Comparison of ENCODE assay signal across 9 mouse cellular contexts in the genomic region with DNA sequence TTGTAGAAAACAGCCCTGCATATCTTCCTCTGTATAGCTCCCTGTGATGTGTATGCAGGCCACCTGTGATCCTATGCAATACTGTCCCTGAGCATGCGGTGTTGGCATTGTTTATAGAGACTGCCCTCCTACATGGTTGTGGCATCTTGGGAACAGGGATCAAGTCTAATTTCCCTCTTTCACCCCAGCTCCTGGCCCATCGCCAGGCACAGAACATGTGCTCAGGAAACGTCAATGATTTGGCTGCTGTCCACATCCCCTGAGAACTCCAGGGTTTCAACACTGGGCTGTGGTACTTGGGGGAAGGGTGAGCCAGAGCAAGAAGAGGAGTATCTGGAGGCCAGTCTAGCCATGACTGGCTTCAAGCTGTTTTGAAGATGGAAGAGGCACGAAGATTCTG.
DNase-seq lines count a peak whose midpoint lies in the region; ATAC-seq and TF ChIP-seq lines count a peak whose summit lies in the region.
"Had no signal": no experiment of that assay in that cellular context is flagged by ENCODE, and none has a peak within 500 bp of the region (broad histone marks: within the 10 kb centered on the region; RNA-seq: fewer than 3 reads in every experiment).

No protein-coding gene starts in this region.

- TF ChIP-seq POLR2A in myocyte (IDR thresholded peaks at IDR 0.05; ENCODE audit: insufficient read length, low read depth), result no peak

- no peak overlapping the region for H3K27ac ChIP-seq in forebrain, embryonic 15.5 days (replicated peaks)
- no peak overlapping the region for H3K27ac ChIP-seq in forebrain, embryonic 10.5 days
- H3K27ac ChIP-seq: macrophage had no signal

- no peak overlapping the region for H3ac ChIP-seq in myocyte (ENCODE audit: control insufficient read depth, insufficient read length)

- H3K4me3 ChIP-seq in forebrain, embryonic 15.5 days, result no peak overlapping the region
- H3K4me3 ChIP-seq in forebrain, embryonic 10.5 days, result no peak overlapping the region
- no peak overlapping the region for H3K4me3 ChIP-seq in myocyte

- peaks cover 20% of the 10 kb centered on the region for H3K4me1 ChIP-seq in forebrain, embryonic 15.5 days
- H3K4me1 ChIP-seq in forebrain, embryonic 10.5 days, result peaks cover 12% of the 10 kb centered on the region

- 6% methylated on average over 4 of the region's 4 CpGs for WGBS in forebrain, embryonic 15.5 days
- 37% methylated on average over 4 of the region's 4 CpGs for WGBS in forebrain, embryonic 10.5 days

- no peaks in the 10 kb centered on the region for H3K36me3 ChIP-seq in forebrain, embryonic 15.5 days
- H3K36me3 ChIP-seq in forebrain, embryonic 10.5 days (replicated peaks), result no peaks in the 10 kb centered on the region
- no peaks in the 10 kb centered on the region for H3K36me3 ChIP-seq in myocyte (ENCODE audit: control insufficient read depth, insufficient read depth)

- H3K27me3 ChIP-seq in forebrain, embryonic 15.5 days, result peaks cover 87% of the 10 kb centered on the region
- H3K27me3 ChIP-seq in forebrain, embryonic 10.5 days (ENCODE audit: poor library complexity, severe bottlenecking), result peaks cover 98% of the 10 kb centered on the region
- no peaks in the 10 kb centered on the region for H3K27me3 ChIP-seq in myocyte (ENCODE audit: control insufficient read depth, insufficient read depth, insufficient read length)

- peak; percentile 61 for ATAC-seq in forebrain, embryonic 15.5 days (replicated peaks)
- no peak for ATAC-seq in megakaryocyte, adult 5-6 weeks (ENCODE audit: poor library complexity, severe bottlenecking)

- no peak overlapping the region for H3K9ac ChIP-seq in forebrain, embryonic 15.5 days (replicated peaks)

- H3K79me2 ChIP-seq in myocyte (ENCODE audit: control insufficient read depth, insufficient read depth), result no peaks in the 10 kb centered on the region

- no peak overlapping the region for H3K4me2 ChIP-seq in forebrain, embryonic 15.5 days (replicated peaks)
- H3K4me2 ChIP-seq in myocyte (ENCODE audit: low read depth), result no peak overlapping the region

- no peak for DNase-seq in forebrain, embryonic 10.5 days (ENCODE audit: extremely low spot score, low spot score)
- peak; percentile 56 for DNase-seq in MEL-GATA-1-ER (ENCODE audit: extremely low read depth, low read depth)
- DNase-seq in gastrocnemius, adult 8-10 months (ENCODE audit: low spot score in 2 of 2), result peak; percentile 56 to 71
- DNase-seq in kidney, adult 8-10 months, result peak; percentile 68 to 76
- DNase-seq in thymus, postnatal 4 days, result no peak

- no peaks in the 10 kb centered on the region for H3K9me3 ChIP-seq in forebrain, embryonic 15.5 days
- H3K9me3 ChIP-seq in forebrain, embryonic 10.5 days, result no peaks in the 10 kb centered on the region

TF ChIP-seq in myocyte, 11 proteins besides CTCF, POLR2A, EP300 and RAD21:
- TF ChIP-seq POLR2AphosphoS2 (IDR thresholded peaks at IDR 0.05; ENCODE audit: insufficient read length, low read depth), result no peak
- TF ChIP-seq TCF12 (IDR thresholded peaks at IDR 0.05; ENCODE audit: insufficient read depth, poor library complexity, severe bottlenecking), result no peak
- 0 out of 2 replicates have a peak, but pooled peaks have one; percentile 23 for TF ChIP-seq CEBPB (IDR thresholded peaks at IDR 0.05; ENCODE audit: insufficient read depth, poor library complexity, severe bottlenecking)
- TF ChIP-seq MYOG (IDR thresholded peaks at IDR 0.05; ENCODE audit: control insufficient read depth in 1 of 3, insufficient read depth in 1 of 3, insufficient read length in 2 of 3, low read depth in 2 of 3), result peak in 1 of 3 experiments; percentile 16
- TF ChIP-seq MYOD1 (IDR thresholded peaks at IDR 0.05; ENCODE audit: control insufficient read depth in 1 of 3, insufficient read length in 2 of 3, low read depth in 2 of 3), result peak in 2 of 3 experiments; percentile 35 to 51
- TF ChIP-seq USF1 (IDR thresholded peaks at IDR 0.05; ENCODE audit: low read depth), result peak; percentile 71
- TF ChIP-seq E2F4 (IDR thresholded peaks at IDR 0.05; ENCODE audit: insufficient read depth), result no peak
- TF ChIP-seq SRF (IDR thresholded peaks at IDR 0.05; ENCODE audit: control insufficient read depth, insufficient read length, low read depth), result no peak
- no peak for TF ChIP-seq TCF3 (IDR thresholded peaks at IDR 0.05; ENCODE audit: insufficient read length, low read depth)
TF ChIP-seq in myocyte: peak in this region for 4.

Comparison
In these comparisons a context has a peak if more than half of its experiments do, and no peak if none do; other contexts are left out.
1. DNase-seq: peak in MEL-GATA-1-ER (single experiment), gastrocnemius, adult 8-10 months (2 of 2) and kidney, adult 8-10 months (2 of 2); none in forebrain, embryonic 10.5 days (single experiment) and thymus, postnatal 4 days (single experiment).